ENCODE assay signal across 17 mouse cellular contexts in genomic region chr10:33366521-33366920, GRCm38 (mm10).
DNase-seq lines count a peak whose midpoint lies in the region; ATAC-seq lines count a peak whose summit lies in the region.
"Had no signal": no experiment of that assay in that cellular context is flagged by ENCODE, and none has a peak within 500 bp of the region (broad histone marks: within the 10 kb centered on the region; RNA-seq: fewer than 3 reads in every experiment).

No protein-coding gene starts in this region.

- no peak for ATAC-seq in cerebellum, adult (ENCODE audit: insufficient number of reproducible peaks, low FRiP score, low TSS enrichment)
- ATAC-seq: forebrain, embryonic 14.5 days; forebrain, embryonic 16.5 days had no signal

- peak; percentile 2 to 25 for DNase-seq in frontal cortex, adult 2 months (ENCODE audit: extremely low spot score in 1 of 2, low spot score in 1 of 2)
- no peak for DNase-seq in frontal cortex, postnatal 14 days (ENCODE audit: low spot score in 2 of 2)
- DNase-seq in brain, adult 2 months (ENCODE audit: low read depth, low spot score) = peak; percentile 62
- peak; percentile 49 for DNase-seq in telencephalon, adult 2 months (ENCODE audit: low read depth, low spot score)
- DNase-seq: adrenal gland, adult 2 months; adrenal gland, postnatal 10 days; adrenal gland, postnatal 25 days; cerebellum, adult 11 months; cerebellum, adult 18-20 months; cerebellum, adult 8-10 months; cerebellum, adult 9-11 months; cerebellum, postnatal 14 days; cerebellum, postnatal 36 days; embryo, embryonic 11 days had no signal

Comparison
In these comparisons a context has a peak if more than half of its experiments do, and no peak if none do; other contexts are left out.
1. DNase-seq: peak in frontal cortex, adult 2 months (2 of 2), brain, adult 2 months (single experiment) and telencephalon, adult 2 months (single experiment); none in frontal cortex, postnatal 14 days (0 of 2).